Mouse (Mus musculus): ENCODE data around the gene Alox12b. TPM values are rescaled to one million over a fixed set of nuclear protein-coding genes. Genes with fewer than 3 reads are reported as not detected.

Alox12b gene
- polyA plus RNA-seq (2012; rRNA removed): not detected in 2 replicates

DNA sequence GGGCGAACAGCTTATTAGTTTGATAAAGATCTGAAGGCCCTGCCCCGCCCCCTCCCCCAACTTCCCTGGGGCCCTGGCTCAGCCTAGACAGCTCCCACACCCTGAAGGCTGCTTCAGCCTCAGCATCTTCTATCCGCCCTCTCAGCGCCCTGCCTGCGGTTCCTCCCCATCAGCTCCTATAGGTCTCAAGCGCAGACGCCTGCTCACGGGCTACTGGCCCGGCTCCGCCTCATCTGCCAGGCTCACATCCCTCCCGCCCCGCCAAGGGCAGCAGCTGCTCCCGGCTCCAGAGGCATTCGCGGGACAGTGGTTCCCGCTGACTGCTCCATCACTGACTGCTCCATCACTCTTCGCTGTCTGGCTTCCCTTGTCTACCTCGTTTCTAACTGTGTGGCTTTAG, at the start of gene Alox12b:
Alox12b (plus strand) TSS at position 190 of the 400 bp plus-strand sequence.
- no peak for DNase-seq (ENCODE audit: low read depth)

DNA sequence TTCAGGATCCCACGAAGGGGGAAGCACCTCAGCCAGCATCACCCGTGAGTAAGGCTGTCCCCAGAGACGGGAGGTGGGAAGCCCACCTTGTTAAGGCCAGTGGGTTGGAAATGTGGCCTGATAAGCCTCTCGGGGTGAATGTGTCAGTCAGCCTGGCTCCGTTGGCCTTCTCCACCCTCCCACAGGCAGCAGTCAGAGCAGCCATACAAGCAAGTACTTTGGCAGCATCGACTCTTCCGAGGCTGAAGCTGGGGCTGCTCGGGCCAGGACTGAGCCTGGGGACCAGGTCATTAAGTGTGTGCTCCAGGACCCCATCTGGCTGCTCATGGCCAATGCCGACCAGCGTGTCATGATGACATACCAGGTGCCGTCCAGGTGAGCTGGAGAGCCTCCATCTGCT, 49.1 kb upstream of the Alox12b start:
- no peak for DNase-seq (ENCODE audit: low read depth)

DNA sequence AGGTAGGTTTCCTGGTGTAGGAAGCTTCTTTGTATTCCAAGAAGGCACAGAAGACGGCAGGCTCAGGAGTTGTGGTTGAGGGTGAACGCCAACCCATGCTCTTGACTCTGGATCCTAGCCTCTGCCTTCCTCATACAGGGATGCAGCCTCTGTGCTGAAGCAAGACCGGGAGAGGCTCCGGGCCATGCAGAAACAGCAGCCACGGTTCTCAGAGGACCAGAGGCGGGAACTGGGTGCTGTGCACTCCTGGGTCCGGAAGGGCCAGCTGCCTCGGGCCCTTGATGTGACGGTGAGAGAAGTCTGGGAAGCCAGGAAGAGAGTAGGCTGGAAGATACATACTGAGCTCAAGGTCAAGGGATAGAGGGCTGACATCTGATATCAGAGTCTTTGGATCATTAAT, 48.6 kb upstream of the Alox12b start:
- no peak for DNase-seq (ENCODE audit: low read depth)

- no peak for DNase-seq (ENCODE audit: low read depth)
Measured at GRCm38 (mm10) chr11:69109032-69109900, 47.5 kb upstream of the Alox12b start.

GRCm38 (mm10) chr11:69110319-69111046, 46.3 kb upstream of the Alox12b start:
- no peak for DNase-seq (ENCODE audit: low read depth)

DNA sequence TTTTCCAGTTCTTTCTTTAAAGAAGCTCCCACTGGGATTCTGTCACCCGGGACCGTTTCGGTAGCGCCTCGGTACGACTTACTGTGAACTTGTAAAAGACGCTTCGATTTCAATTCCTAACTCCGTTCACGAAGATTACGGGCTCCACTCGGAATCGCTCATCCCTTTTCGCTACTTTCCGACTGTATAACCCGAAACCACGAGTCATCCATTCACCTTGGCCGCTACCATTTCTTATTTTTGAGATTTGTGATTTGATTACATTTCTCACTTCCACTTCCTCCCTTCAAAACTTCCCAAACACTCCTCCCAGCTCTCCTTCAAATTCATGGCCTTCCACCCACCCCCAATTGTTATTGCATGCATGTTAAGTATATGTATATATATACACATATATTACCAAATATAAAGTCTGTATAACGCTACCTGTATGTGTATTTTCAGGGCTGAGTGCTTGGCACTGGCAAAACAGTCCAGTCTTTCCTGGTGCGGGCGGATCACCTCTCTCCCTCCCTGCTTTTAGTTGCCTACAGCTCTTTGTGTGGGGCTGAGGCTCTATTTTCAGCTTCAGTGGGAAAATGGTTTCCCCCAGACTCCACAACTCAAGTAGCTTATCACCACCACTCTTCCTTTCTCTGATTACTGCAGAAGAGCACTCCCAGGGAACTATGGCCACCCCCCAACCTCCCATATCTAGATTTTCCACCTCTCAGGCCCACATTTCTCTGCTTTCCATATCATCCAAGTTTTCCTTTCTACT, 45.6 kb upstream of the Alox12b start:
- DNase-seq (ENCODE audit: low read depth): no peak

DNA sequence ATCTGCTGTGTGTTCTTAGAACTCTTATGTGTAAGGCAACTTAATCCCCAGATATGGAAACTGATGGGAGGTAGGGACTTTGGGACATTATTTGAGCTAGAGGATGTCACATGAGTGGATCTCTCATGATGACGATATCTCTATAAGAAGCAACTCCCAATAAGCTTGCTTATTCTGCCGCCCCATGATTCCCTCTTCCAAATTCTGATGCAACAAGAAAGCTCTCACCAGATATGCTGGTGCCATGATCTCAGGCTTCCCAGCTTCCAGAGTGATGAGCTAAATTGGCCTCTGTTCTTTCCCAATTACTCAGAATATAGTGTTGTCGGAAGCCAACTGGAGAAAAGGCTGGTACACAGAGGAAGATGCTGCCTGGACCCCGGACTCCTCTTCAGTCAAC, 44.9 kb upstream of the Alox12b start:
- DNase-seq (ENCODE audit: low read depth): no peak

DNA sequence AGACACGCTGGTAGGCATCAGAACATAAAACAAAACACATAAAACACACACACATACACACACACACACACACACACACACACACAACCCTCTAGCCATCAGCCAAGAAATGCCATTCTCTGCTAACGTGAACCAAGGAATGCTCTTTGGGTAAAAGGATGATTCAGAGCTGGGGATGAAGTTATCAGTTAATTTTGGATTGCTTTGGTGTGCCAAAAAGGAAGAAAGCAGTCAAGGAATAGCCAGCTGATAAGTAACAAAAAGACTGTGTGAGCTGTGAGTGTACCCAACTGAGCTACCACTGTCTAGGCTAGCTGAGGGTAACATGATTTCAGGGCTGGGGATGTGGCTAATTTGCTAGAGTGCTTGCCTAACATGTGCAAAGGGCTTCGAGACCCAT, 42.8 kb upstream of the Alox12b start:
- no peak for DNase-seq (ENCODE audit: low read depth)

DNA sequence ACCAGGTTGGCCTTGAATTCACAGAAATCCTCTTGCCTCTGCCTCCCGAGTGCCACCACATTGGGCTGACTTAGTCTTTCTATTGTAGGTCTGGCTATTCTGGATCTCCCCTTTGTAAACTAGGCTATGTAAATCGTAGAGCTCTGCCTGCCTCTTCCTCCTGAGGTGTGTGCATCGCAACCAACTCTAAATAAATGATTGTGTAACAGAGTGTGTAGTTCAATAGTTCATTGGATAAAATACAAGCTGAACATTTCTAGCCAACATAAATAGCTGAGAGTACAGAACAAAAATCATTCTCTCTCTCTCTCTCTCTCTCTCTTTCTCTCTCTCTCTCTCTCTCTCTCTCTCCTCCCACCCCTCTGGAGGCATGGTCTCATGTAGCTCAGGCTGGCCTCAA, 42.2 kb upstream of the Alox12b start:
- DNase-seq (ENCODE audit: low read depth): no peak

DNA sequence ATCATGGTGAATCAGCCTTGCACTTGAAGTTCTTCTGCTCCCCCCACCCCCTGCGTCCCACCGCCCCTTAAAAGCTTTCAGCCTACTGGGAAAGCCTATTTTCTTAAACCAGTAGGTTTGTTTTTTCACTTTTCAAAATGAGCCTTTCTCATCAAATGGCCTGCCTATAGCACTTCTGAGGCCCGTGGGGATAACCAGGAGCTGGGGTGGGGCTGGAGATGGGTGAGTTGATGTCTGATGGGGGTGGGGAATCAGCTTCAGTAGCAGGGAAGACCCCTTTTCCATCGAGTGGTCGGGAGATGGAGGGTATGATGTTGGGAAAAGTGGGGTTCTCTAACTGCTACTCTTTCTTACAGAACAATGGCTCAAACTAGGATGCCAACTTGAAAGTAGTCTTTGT, 39.9 kb upstream of the Alox12b start:
- no peak for DNase-seq (ENCODE audit: low read depth)

DNA sequence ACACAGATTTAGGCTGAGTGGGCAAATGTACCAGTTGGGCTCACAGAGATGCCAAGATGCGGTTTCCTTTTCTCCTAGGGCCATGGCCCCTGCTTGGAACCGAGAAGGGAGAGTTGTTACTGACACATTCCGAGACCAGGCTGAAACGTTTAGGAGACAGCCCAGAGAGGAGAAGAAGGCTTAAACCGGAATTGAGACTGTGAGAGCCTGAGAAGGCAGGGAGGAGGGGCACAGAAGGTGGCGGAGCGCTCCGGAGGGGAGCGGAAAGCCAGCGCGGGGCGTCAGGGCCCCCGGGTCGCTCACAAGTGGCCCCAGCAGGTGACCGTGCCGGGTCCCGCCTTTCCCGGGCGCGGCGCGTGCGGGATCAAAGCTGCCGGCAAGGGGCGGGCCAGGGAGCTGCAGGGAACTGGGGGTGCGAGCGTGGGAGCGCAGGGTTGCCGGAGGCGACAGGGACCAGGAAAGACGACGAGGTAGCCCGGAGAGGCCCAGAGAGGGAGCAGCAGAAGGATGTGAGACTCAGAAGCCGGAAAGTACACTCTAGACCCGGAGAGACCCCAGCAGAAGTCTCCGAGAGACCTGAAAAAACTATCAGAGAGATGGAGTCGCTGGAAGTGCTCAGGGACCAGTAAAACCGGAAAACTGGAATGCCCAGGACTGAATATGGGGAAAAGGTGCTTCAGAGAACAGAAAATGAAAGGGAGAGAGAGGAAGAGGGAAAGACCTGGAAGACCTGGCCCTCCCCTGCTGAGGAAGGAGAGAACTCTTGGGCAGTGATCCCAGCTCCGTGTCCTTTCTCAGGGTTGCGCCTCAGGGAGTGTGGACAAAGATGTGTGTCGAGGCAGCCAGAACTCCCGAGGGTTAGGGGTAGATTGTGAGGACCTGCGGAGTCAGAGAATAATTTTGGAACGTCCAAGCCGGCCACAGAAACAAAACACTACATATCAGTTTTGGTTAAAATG, 38.8 kb upstream of the Alox12b start:
- DNase-seq (ENCODE audit: low read depth): no peak

DNA sequence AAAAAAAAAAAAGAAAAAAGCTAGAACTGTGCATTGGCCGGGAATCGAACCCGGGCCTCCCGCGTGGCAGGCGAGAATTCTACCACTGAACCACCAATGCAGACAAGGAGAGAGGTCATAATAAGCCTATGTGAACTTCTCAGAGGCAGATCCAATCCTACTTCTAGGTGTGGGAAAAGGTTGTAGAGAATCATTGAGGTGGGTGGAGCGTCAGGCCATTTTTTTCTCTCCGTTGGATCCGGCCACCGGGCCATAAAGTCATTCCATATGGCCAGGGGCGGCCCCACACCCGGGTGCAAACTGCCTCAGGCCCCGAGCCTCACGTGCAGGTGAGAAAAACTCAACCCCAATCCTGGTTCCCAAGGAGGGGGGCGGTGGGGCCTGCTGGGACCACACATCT, 38.0 kb upstream of the Alox12b start:
- DNase-seq (ENCODE audit: low read depth): no peak

- no peak for DNase-seq (ENCODE audit: low read depth)
Measured at GRCm38 (mm10) chr11:69119446-69120155, 37.2 kb upstream of the Alox12b start.

- no peak for DNase-seq (ENCODE audit: low read depth)
Measured at GRCm38 (mm10) chr11:69120221-69121000, 36.4 kb upstream of the Alox12b start, which contains the start of gene Hes7. Gene Hes7, plus strand, starts transcription at chr11:69120404.

DNA sequence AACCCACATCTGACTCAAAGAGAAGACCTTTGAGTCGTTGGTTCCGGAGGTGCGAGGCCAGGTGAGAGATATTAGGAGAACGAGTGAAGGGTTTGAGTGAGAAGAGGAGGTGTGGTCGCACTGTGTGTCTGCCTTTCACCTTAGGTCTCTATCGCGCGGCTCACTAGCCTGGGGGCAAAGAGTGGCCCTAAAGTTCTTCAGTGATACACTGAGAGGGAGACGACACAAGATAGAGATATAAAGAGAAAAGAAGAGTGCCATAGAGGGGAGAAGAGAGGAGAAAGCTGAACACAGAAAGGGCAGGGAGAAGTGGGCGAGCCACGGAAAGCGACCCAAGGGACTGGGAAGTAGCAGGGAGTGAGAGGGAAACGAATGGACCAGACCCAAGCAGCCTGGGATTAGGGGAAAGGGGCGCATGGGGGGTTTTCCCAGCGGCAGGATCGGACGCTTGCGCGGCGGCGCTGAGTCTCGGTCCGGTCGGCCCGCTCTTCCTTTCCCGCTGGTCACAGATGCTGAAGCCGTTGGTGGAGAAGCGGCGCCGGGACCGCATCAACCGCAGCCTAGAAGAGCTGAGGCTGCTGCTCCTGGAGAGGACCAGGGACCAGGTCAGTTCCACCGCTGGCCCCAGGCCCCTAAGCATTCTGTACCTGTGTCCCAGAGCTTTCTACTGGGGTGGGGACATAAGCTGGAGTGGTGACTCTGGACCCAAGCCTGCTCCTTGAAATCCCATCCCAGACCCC, 35.6 kb upstream of the Alox12b start:
- DNase-seq (ENCODE audit: low read depth): no peak

- DNase-seq (ENCODE audit: low read depth): no peak
Measured at GRCm38 (mm10) chr11:69121741-69122335, 35.0 kb upstream of the Alox12b start.

- DNase-seq (ENCODE audit: low read depth): no peak
Measured at GRCm38 (mm10) chr11:69122336-69122951, 34.3 kb upstream of the Alox12b start, which contains the start of gene 9130213A22Rik. Gene 9130213A22Rik, minus strand, starts transcription at chr11:69122589.
